ENCODE assay signal across 26 mouse cellular contexts in genomic region chr3:29399064-29399463, GRCm38 (mm10).
A peak's percentile ranks its signal among the peaks of the same experiment; 100 is the strongest.
DNase-seq lines count a peak whose midpoint lies in the region; ATAC-seq lines count a peak whose summit lies in the region.
"Had no signal": no experiment of that assay in that cellular context is flagged by ENCODE, and none has a peak within 500 bp of the region (broad histone marks: within the 10 kb centered on the region; RNA-seq: fewer than 3 reads in every experiment).

No protein-coding gene starts in this region.

- H3K9me3 ChIP-seq in forebrain, embryonic 14.5 days (replicated peaks; ENCODE audit: control insufficient read depth, low read length), result no peaks in the 10 kb centered on the region
- H3K9me3 ChIP-seq in forebrain, embryonic 11.5 days (ENCODE audit: control insufficient read depth, low read length), result no peaks in the 10 kb centered on the region
- no peaks in the 10 kb centered on the region for H3K9me3 ChIP-seq in forebrain, embryonic 16.5 days (ENCODE audit: control insufficient read depth, low read length)
- no peaks in the 10 kb centered on the region for H3K9me3 ChIP-seq in midbrain, embryonic 10.5 days (replicated peaks)
- H3K9me3 ChIP-seq: embryonic facial prominence, embryonic 12.5 days; heart, embryonic 13.5 days; limb, embryonic 12.5 days; midbrain, embryonic 13.5 days had no signal

- no peak overlapping the region for H3K4me2 ChIP-seq in forebrain, embryonic 14.5 days (ENCODE audit: low read length)
- no peak overlapping the region for H3K4me2 ChIP-seq in forebrain, embryonic 11.5 days (ENCODE audit: low read depth, low read length, severe bottlenecking)
- no peak overlapping the region for H3K4me2 ChIP-seq in forebrain, embryonic 16.5 days (ENCODE audit: low read length)
- H3K4me2 ChIP-seq: embryonic facial prominence, embryonic 12.5 days; heart, embryonic 13.5 days; limb, embryonic 12.5 days; liver, embryonic 11.5 days; midbrain, embryonic 13.5 days had no signal

- WGBS in forebrain, embryonic 14.5 days, result 76% methylated on average over 3 of the region's 3 CpGs
- WGBS in forebrain, embryonic 11.5 days, result 78% methylated on average over 3 of the region's 3 CpGs
- WGBS in forebrain, embryonic 16.5 days, result 70% methylated on average over 3 of the region's 3 CpGs
- WGBS in midbrain, embryonic 10.5 days, result 90% methylated on average over 3 of the region's 3 CpGs

- no peaks in the 10 kb centered on the region for H3K27me3 ChIP-seq in forebrain, embryonic 14.5 days (replicated peaks; ENCODE audit: control insufficient read depth, insufficient read depth, low read length)
- no peaks in the 10 kb centered on the region for H3K27me3 ChIP-seq in forebrain, embryonic 11.5 days (ENCODE audit: control insufficient read depth, insufficient read depth, low read length)
- H3K27me3 ChIP-seq in forebrain, embryonic 16.5 days (replicated peaks; ENCODE audit: control insufficient read depth, insufficient read depth, low read length), result no peaks in the 10 kb centered on the region
- H3K27me3 ChIP-seq in midbrain, embryonic 10.5 days (ENCODE audit: low read depth, poor library complexity, severe bottlenecking), result no peaks in the 10 kb centered on the region
- H3K27me3 ChIP-seq: embryonic facial prominence, embryonic 12.5 days; heart, embryonic 13.5 days; limb, embryonic 12.5 days; midbrain, embryonic 13.5 days had no signal

- H3K4me1 ChIP-seq in forebrain, embryonic 14.5 days (ENCODE audit: control insufficient read depth, insufficient read depth, low read length), result no peaks in the 10 kb centered on the region
- no peaks in the 10 kb centered on the region for H3K4me1 ChIP-seq in forebrain, embryonic 11.5 days (replicated peaks; ENCODE audit: control insufficient read depth, insufficient read depth, low read length)
- H3K4me1 ChIP-seq in forebrain, embryonic 16.5 days (replicated peaks; ENCODE audit: control insufficient read depth, insufficient read depth, low read length), result peaks cover 4% of the 10 kb centered on the region; the same call in 1 of the 2 replicates
- no peaks in the 10 kb centered on the region for H3K4me1 ChIP-seq in midbrain, embryonic 10.5 days
- H3K4me1 ChIP-seq: embryonic facial prominence, embryonic 12.5 days; heart, embryonic 13.5 days; limb, embryonic 12.5 days; midbrain, embryonic 13.5 days had no signal

- intact Hi-C loops in left cerebral cortex, postnatal 14 days (cut with DNase I), result no loop called here

- H3K9ac ChIP-seq in forebrain, embryonic 14.5 days (ENCODE audit: low read length), result no peak overlapping the region
- no peak overlapping the region for H3K9ac ChIP-seq in forebrain, embryonic 11.5 days (ENCODE audit: low read length)
- no peak overlapping the region for H3K9ac ChIP-seq in forebrain, embryonic 16.5 days (replicated peaks; ENCODE audit: low read depth, low read length)
- H3K9ac ChIP-seq: embryonic facial prominence, embryonic 12.5 days; heart, embryonic 13.5 days; limb, embryonic 12.5 days; liver, postnatal 0 days; midbrain, embryonic 13.5 days had no signal

- H3K36me3 ChIP-seq in forebrain, embryonic 14.5 days (ENCODE audit: control insufficient read depth, insufficient read depth, low read length), result no peaks in the 10 kb centered on the region
- no peaks in the 10 kb centered on the region for H3K36me3 ChIP-seq in forebrain, embryonic 11.5 days (ENCODE audit: control insufficient read depth, insufficient read depth, low read length)
- H3K36me3 ChIP-seq in forebrain, embryonic 16.5 days (ENCODE audit: control insufficient read depth, insufficient read depth), result no peaks in the 10 kb centered on the region
- H3K36me3 ChIP-seq in midbrain, embryonic 10.5 days, result no peaks in the 10 kb centered on the region
- H3K36me3 ChIP-seq: embryonic facial prominence, embryonic 12.5 days; heart, embryonic 13.5 days; limb, embryonic 12.5 days; midbrain, embryonic 13.5 days had no signal

- peak; percentile 69 for DNase-seq in forebrain, embryonic 14.5 days (ENCODE audit: low spot score)
- no peak for DNase-seq in forebrain, embryonic 11.5 days (ENCODE audit: low spot score)
- DNase-seq in layer of hippocampus, adult 9-11 months, result peak; percentile 47
- DNase-seq in layer of hippocampus, adult 9-10 months (ENCODE audit: low spot score), result no peak
- DNase-seq in left cerebral cortex, postnatal 14 days (ENCODE audit: low spot score in 2 of 2), result peak; percentile 9 to 33
- no peak for DNase-seq in midbrain, embryonic 10.5 days (ENCODE audit: low spot score)
- DNase-seq in lung, postnatal 36 days, result no peak
- DNase-seq: adrenal gland, postnatal 25 days; cerebellum, adult 11 months; cerebellum, postnatal 10 days; gastrocnemius, postnatal 25 days; heart, adult 2 months; heart, postnatal 14 days; kidney, postnatal 25 days; liver, postnatal 0 days; thymus, adult 18-20 months; thymus, postnatal 4 days had no signal

- no peak overlapping the region for H3K4me3 ChIP-seq in forebrain, embryonic 14.5 days (ENCODE audit: low read depth, low read length)
- H3K4me3 ChIP-seq in forebrain, embryonic 11.5 days (ENCODE audit: low read depth, low read length), result no peak overlapping the region
- no peak overlapping the region for H3K4me3 ChIP-seq in forebrain, embryonic 16.5 days (replicated peaks; ENCODE audit: low read length)
- H3K4me3 ChIP-seq in midbrain, embryonic 10.5 days, result no peak overlapping the region
- H3K4me3 ChIP-seq: embryonic facial prominence, embryonic 12.5 days; heart, adult 2 months; heart, embryonic 13.5 days; limb, embryonic 12.5 days; midbrain, embryonic 13.5 days had no signal

- ATAC-seq in forebrain, embryonic 14.5 days, result peak; percentile 88; the same call in 1 of the 2 replicates
- ATAC-seq in forebrain, embryonic 11.5 days (replicated peaks; ENCODE audit: low FRiP score), result no peak
- ATAC-seq in forebrain, embryonic 16.5 days, result peak; percentile 89
- ATAC-seq: hindbrain, postnatal 0 days; intestine, embryonic 16.5 days; liver, postnatal 0 days; lung, postnatal 0 days; midbrain, embryonic 13.5 days had no signal

- H3K27ac ChIP-seq in forebrain, embryonic 14.5 days (ENCODE audit: low read depth, low read length), result no peak overlapping the region
- no peak overlapping the region for H3K27ac ChIP-seq in forebrain, embryonic 11.5 days (ENCODE audit: low read depth, low read length)
- no peak overlapping the region for H3K27ac ChIP-seq in forebrain, embryonic 16.5 days (ENCODE audit: low read length)
- H3K27ac ChIP-seq in midbrain, embryonic 10.5 days (replicated peaks), result no peak overlapping the region
- H3K27ac ChIP-seq: embryonic facial prominence, embryonic 12.5 days; heart, adult 2 months; heart, embryonic 13.5 days; hindbrain, postnatal 0 days; limb, embryonic 12.5 days; midbrain, embryonic 13.5 days had no signal

Comparison
In these comparisons a context has a peak if more than half of its experiments do, and no peak if none do; other contexts are left out.
1. DNase-seq: peak in forebrain, embryonic 14.5 days (single experiment), layer of hippocampus, adult 9-11 months (single experiment) and left cerebral cortex, postnatal 14 days (2 of 2); none in forebrain, embryonic 11.5 days (single experiment), layer of hippocampus, adult 9-10 months (single experiment), midbrain, embryonic 10.5 days (single experiment) and lung, postnatal 36 days (single experiment).